Mouse (Mus musculus) bone marrow, adult 2 months (tissue): ENCODE data around the gene Tmed8. TPM values are rescaled to one million over a fixed set of nuclear protein-coding genes. Genes with fewer than 3 reads are reported as not detected.
A peak's percentile ranks its signal among the peaks of the same experiment; 100 is the strongest.
"Not testable (repeated sequence)": the region's sequence is repeated elsewhere in the genome, so short reads cannot be mapped to it uniquely, and the experiment has no call there.

ENCODE experiments used
- H3K27ac ChIP-seq: fragments of 200-500 bp; 2 replicates; pipeline ENCODE4 v1.5.1; 2012; ENCODE audit warnings: low read depth, mild to moderate bottlenecking, control low read depth, inconsistent platforms, low read length; ENCODE audit not compliant: control insufficient read depth, poor library complexity, insufficient read depth
- H3K4me1 ChIP-seq: fragments of 200-500 bp; 2 replicates; pipeline ENCODE4 v1.6.1; 2011; ENCODE audit warnings: low read length; ENCODE audit not compliant: control insufficient read depth, insufficient read depth
- H3K4me3 ChIP-seq: fragments of 200-500 bp; replicated peaks from 2 replicates; pipeline ENCODE3; 2011; ENCODE audit warnings: mild to moderate bottlenecking, low read depth, low read length, control low read depth; ENCODE audit not compliant: control insufficient read depth
- CTCF ChIP-seq: fragments of 200-500 bp; IDR thresholded peaks from 2 replicates; pipeline ENCODE4 v1.5.1; 2011; ENCODE audit warnings: low read length, control low read depth; ENCODE audit not compliant: control insufficient read depth, insufficient read depth
- POLR2A ChIP-seq: fragments of 200-500 bp; IDR thresholded peaks from 2 replicates; pipeline ENCODE4 v1.6.1; 2011; ENCODE audit warnings: low read depth, mild to moderate bottlenecking, control low read depth, low read length, borderline replicate concordance; ENCODE audit not compliant: control insufficient read depth
- WGBS: fragments of 180-500 bp; shearing (Covaris S2); methylation state at CpG from one replicate; pipeline ENCODE4 v1.1.7; 2018; 5-methylcytosine and 5-hydroxymethylcytosine counted together
- polyA plus RNA-seq: library from polyadenylated mRNA; stranded (reverse); fragments of >200 nt; gene quantifications from 2 replicates; pipeline ENCODE4 v1.2.4, GENCODE M21; 2011; ENCODE audit warnings: low replicate concordance; ENCODE audit not compliant: missing spikeins, insufficient read depth, insufficient read length

The Tmed8 gene
- polyA plus RNA-seq, 1 experiment, result 5.0 TPM

DNA sequence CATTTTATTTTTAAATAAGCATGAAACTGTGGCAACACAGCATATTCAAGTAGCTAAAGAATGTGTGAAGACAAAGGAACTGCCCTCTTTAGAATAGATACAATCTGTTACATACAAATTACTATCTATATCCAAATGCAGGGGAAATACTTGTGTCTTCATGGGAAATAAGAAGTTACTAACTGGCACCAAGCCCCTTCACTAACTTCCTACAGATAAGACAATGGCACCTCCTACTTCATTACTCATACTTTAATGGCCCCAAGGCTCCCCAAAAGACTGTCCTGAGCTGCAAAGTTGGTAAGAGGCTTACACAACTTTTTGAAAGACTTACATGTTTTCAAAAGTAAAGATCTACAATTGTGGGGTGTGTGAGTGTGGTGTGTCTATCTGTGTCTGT lies 17.3 kb upstream of the Tmed8 start:
- no peak overlapping the region for H3K27ac ChIP-seq
- TF ChIP-seq CTCF (no peak), POLR2A (no peak)
- no peak overlapping the region for H3K4me3 ChIP-seq
- H3K4me1 ChIP-seq, result no peaks in the 10 kb centered on the region

DNA sequence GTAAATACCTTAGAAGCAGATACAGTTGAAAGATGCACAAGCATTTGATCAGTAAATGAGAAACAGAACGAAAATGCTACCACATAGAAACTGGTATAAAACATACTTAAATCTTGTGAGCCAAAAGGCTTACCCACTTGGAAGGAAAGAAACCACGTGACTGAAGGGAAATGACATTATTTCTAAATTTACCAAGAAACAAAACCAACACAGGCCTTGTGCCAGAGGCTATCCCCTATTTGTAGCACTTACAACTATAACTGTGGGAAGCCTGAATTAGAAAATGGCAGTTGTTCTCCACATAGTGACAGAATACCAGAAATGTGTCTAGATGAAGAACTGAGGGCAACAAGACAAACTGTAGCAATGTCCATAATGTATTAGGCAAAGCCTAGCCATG lies 15.8 kb upstream of the Tmed8 start:
- Histone ChIP-seq H3K4me3 (no peak overlapping the region), H3K27ac (no peak overlapping the region), H3K4me1 (no peaks in the 10 kb centered on the region)
- no peak for TF ChIP-seq CTCF
- TF ChIP-seq POLR2A, result no peak
- WGBS, result 27% methylated on average over 2 of the region's 2 CpGs

DNA sequence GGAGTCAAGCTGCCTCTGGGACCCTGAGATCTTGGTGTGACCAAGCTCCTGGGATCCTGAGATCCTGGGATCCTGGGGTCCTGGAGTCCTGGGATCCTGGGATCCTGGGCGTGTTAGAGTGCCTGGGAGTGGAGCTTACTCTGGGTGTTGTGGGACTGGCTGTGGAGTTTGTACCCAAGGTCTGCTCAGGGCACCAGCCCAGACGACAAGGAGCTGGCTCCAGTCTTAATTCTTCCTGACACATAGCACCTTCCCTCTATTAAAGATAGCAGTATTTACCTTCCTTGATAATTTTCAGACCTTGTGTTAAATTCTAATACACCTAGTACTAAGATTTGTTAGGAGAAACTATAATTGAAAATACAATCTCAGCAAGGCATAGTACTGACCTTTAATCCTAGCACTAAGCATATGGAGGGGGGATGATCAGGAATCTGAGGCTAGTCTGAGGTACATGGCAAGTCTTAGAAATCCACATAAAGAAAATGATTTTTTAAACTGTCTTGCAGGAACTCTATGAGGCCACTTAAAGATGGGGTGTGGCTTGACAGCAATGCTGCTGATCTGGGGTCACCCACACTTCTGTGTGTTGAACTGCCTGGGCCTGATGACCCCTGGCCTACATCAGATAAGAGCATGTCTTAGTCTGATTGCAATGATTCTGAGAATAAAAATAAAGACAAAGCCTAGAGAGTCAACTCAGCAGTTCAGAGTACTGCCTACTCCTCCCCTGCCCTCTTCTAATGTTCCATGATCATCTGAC lies 12.8 kb upstream of the Tmed8 start:
- TF ChIP-seq POLR2A (no peak), CTCF (no peak)
- H3K27ac ChIP-seq, result no peak overlapping the region
- WGBS, result 66% methylated on average over 2 of the region's 2 CpGs
- H3K4me3 ChIP-seq, result no peak overlapping the region
- H3K4me1 ChIP-seq, result no peaks in the 10 kb centered on the region

DNA sequence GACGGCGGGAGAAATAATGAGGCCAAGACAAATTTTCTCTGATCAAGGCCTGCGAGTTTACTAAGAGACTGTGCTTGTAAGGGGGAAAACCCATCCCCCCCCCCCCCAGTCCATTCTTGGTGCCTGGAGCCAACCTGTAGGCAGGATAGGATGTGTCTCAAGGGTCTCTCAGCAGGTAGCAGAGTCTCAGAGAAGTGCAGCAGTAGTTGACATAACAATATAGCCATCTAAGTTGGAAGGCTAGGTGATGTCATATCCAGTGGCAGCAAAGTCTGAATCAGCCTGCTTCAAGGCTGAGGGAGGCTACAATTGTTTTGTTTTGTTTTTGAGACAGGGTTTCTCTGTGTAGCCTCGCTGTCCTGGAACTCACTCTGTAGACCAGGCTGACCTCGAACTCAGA lies 5.5 kb upstream of the Tmed8 start:
- not testable (repeated sequence) for H3K27ac ChIP-seq, H3K4me3 ChIP-seq, H3K4me1 ChIP-seq
- WGBS, result 86% methylated on average over 5 of the region's 5 CpGs

DNA sequence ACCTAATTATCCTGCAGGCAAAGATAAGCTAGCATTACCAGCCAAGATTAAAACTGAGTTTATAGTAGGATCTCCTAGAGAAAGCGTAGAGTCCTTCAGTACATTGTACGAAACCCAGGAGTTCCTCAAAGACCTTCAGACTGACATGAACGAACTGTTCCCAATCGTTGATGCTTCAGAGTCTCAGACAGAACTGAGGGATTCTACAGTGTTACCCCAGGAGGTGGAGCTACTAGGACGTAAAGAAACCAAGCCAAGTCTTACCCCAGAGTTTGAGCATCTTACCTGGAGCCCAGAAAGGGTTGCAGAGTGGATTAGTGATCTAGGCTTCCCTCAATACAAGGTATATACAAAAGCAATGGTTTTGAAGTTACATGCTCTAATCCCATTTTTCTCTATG lies 1.4 kb upstream of the Tmed8 start:
- no peak overlapping the region for H3K27ac ChIP-seq
- no peaks in the 10 kb centered on the region; the same call in 1 of the 2 replicates for H3K4me1 ChIP-seq
- TF ChIP-seq POLR2A (no peak), CTCF (no peak)
- H3K4me3 ChIP-seq, result no peak overlapping the region
- 52% methylated on average over 5 of the region's 5 CpGs for WGBS

- under 1% methylated on average over 38 of the region's 38 CpGs for WGBS
- TF ChIP-seq POLR2A (no peak), CTCF (no peak)
- Histone ChIP-seq H3K4me1 (no peaks in the 10 kb centered on the region; the same call in 1 of the 2 replicates), H3K4me3 (peak within 1 kb of the TSS; percentile 72), H3K27ac (peak within 1 kb of the TSS; percentile 72)
These were observed 865 bp downstream of the Tmed8 start, which contains the start of gene Samd15 for GRCm38 (mm10) chr12:87199206-87199972. TSS of gene Samd15 (plus strand) at chr12:87199723.

GRCm38 (mm10) chr12:87198792-87199191 lies 1.5 kb downstream of the Tmed8 start:
- WGBS, result 59% methylated on average over 6 of the region's 6 CpGs
- H3K27ac ChIP-seq, result no peak overlapping the region
- no peak for TF ChIP-seq CTCF
- no peak for TF ChIP-seq POLR2A
- no peaks in the 10 kb centered on the region; the same call in 1 of the 2 replicates for H3K4me1 ChIP-seq
- H3K4me3 ChIP-seq, result no peak overlapping the region

GRCm38 (mm10) chr12:87196310-87196709 lies 3.9 kb downstream of the Tmed8 start:
- no peak for TF ChIP-seq POLR2A
- no peak overlapping the region for H3K4me3 ChIP-seq
- H3K4me1 ChIP-seq, result peaks cover 2% of the 10 kb centered on the region; the same call in 1 of the 2 replicates
- no peak overlapping the region for H3K27ac ChIP-seq

DNA sequence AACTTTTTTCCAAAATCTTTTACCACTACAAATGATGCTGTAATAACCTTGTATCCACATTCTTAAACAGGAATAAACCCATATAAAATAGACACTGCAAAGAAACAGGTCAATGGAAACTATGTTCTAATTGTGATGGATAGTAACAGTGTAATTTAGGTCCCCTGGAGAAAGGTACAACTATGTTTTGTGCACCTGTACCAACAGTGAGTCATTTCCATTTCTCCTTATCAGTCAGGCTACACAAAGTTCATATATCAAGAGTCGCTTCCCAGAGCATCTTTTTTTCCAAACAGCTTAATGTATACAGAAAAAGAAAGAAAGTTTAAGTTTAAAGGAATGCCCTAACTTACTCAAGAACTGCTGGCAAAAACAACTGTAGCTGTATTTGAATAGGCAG lies 5.2 kb downstream of the Tmed8 start:
- H3K4me1 ChIP-seq, result peaks cover 2% of the 10 kb centered on the region; the same call in 1 of the 2 replicates
- TF ChIP-seq CTCF, result no peak
- TF ChIP-seq POLR2A, result no peak
- no peak overlapping the region for H3K27ac ChIP-seq
- 88% methylated on average over 1 of the region's 1 CpGs for WGBS
- no peak overlapping the region for H3K4me3 ChIP-seq
